Comparison of ENCODE assay signal across 12 mouse cellular contexts in genomic region chr17:15077536-15077935, GRCm38 (mm10). TPM values are rescaled to one million over a fixed set of nuclear protein-coding genes. Genes with fewer than 3 reads are reported as not detected.
DNase-seq lines count a peak whose midpoint lies in the region; ATAC-seq and TF ChIP-seq lines count a peak whose summit lies in the region.
"Had no signal": no experiment of that assay in that cellular context is flagged by ENCODE, and none has a peak within 500 bp of the region (broad histone marks: within the 10 kb centered on the region; RNA-seq: fewer than 3 reads in every experiment).

No protein-coding gene starts in this region.

- no peak overlapping the region for H3K4me2 ChIP-seq in heart, embryonic 12.5 days
- no peak overlapping the region for H3K4me2 ChIP-seq in liver, embryonic 16.5 days (ENCODE audit: low read depth, low read length)

- peaks cover 22% of the 10 kb centered on the region; the same call in 1 of the 2 replicates for H3K27me3 ChIP-seq in heart, embryonic 12.5 days (replicated peaks)
- H3K27me3 ChIP-seq in heart, adult 2 months (ENCODE audit: control insufficient read depth, insufficient read depth, low read length): no peaks in the 10 kb centered on the region
- H3K27me3 ChIP-seq in MEL (ENCODE audit: control insufficient read depth in 1 of 2, insufficient read depth in 2 of 2, low read length in 2 of 2): no peaks in the 10 kb centered on the region
- H3K27me3 ChIP-seq in liver, embryonic 16.5 days (ENCODE audit: control insufficient read depth, insufficient read depth, low read depth, low read length): no peaks in the 10 kb centered on the region

- intact Hi-C loops in heart, adult 2 months (cut with DNase I): no loop called here
- intact Hi-C loops in left cerebral cortex, postnatal 36 days (cut with DNase I): no loop called here

- H3K36me3 ChIP-seq in heart, embryonic 12.5 days: no peaks in the 10 kb centered on the region
- no peaks in the 10 kb centered on the region for H3K36me3 ChIP-seq in heart, adult 2 months (ENCODE audit: control insufficient read depth, insufficient read depth, low read length)
- no peaks in the 10 kb centered on the region for H3K36me3 ChIP-seq in MEL (ENCODE audit: control insufficient read depth in 1 of 2, insufficient read depth in 2 of 2, low read length in 2 of 2)
- no peaks in the 10 kb centered on the region for H3K36me3 ChIP-seq in liver, embryonic 16.5 days (ENCODE audit: control insufficient read depth, insufficient read depth)

- H3K4me1 ChIP-seq in heart, embryonic 12.5 days (replicated peaks): peaks cover 7% of the 10 kb centered on the region; the same call in 1 of the 2 replicates
- H3K4me1 ChIP-seq in heart, adult 2 months (ENCODE audit: control insufficient read depth, insufficient read depth, low read length): no peaks in the 10 kb centered on the region
- peaks cover 6% of the 10 kb centered on the region in 2 experiments; a peak in 1 of 4 replicates for H3K4me1 ChIP-seq in MEL (ENCODE audit: control insufficient read depth in 1 of 2, insufficient read depth in 2 of 2, low read length in 2 of 2)
- H3K4me1 ChIP-seq in liver, embryonic 16.5 days (ENCODE audit: control insufficient read depth, low read depth, low read length): peaks cover 23% of the 10 kb centered on the region

- TF ChIP-seq EP300 in heart, adult 2 months (IDR thresholded peaks at IDR 0.05; ENCODE audit: insufficient read depth, low read depth, low read length): no peak
- TF ChIP-seq EP300 in MEL (IDR thresholded peaks at IDR 0.05; ENCODE audit: low read depth in 1 of 2, low read length in 2 of 2): no peak

- TF ChIP-seq POLR2A in heart, adult 2 months (IDR thresholded peaks at IDR 0.05; ENCODE audit: insufficient read depth, low read depth, low read length): no peak
- no peak for TF ChIP-seq POLR2A in MEL (IDR thresholded peaks at IDR 0.05; ENCODE audit: control insufficient read depth in 1 of 2, insufficient read depth in 1 of 2, low read depth in 1 of 2, low read length in 2 of 2, poor library complexity in 1 of 2)

- no peak for DNase-seq in heart, adult 2 months
- peak; percentile 50 for DNase-seq in MEL (ENCODE audit: low read depth, low spot score)
- DNase-seq in left cerebral cortex, postnatal 36 days (ENCODE audit: low spot score in 2 of 2): no peak
- no peak for DNase-seq in c-Kit-positive CD71-positive TER-119-positive erythroid progenitor cells, embryonic 14.5 days (ENCODE audit: low spot score)
- DNase-seq: heart, adult 18-20 months; thymus, postnatal 4 days had no signal

- no peak overlapping the region for H3K4me3 ChIP-seq in heart, embryonic 12.5 days
- no peak overlapping the region for H3K4me3 ChIP-seq in heart, adult 2 months
- H3K4me3 ChIP-seq in MEL (ENCODE audit: control insufficient read depth in 1 of 2, insufficient read depth in 1 of 2, low read depth in 2 of 2, low read length in 2 of 2): no peak overlapping the region
- H3K4me3 ChIP-seq in liver, embryonic 16.5 days (ENCODE audit: low read depth, low read length): no peak overlapping the region

- H3K9me3 ChIP-seq in heart, embryonic 12.5 days (replicated peaks): no peaks in the 10 kb centered on the region
- H3K9me3 ChIP-seq in MEL (replicated peaks; ENCODE audit: insufficient read depth, low read length): no peaks in the 10 kb centered on the region
- no peaks in the 10 kb centered on the region for H3K9me3 ChIP-seq in liver, embryonic 16.5 days (replicated peaks; ENCODE audit: control insufficient read depth, low read length)

- peak; percentile 57; the same call in 1 of the 2 replicates for ATAC-seq in heart, embryonic 12.5 days (ENCODE audit: insufficient number of reproducible peaks, low FRiP score)
- ATAC-seq in erythroid progenitor cell, adult 5-6 weeks (replicated peaks; ENCODE audit: low FRiP score, poor library complexity, severe bottlenecking): 0 out of 2 replicates have a peak, but pooled peaks have one; percentile 36
- peak; percentile 59 for ATAC-seq in liver, embryonic 16.5 days (ENCODE audit: low read depth)
- ATAC-seq: forebrain, embryonic 16.5 days had no signal

- WGBS in heart, embryonic 12.5 days: 34% methylated on average over 2 of the region's 2 CpGs
- WGBS in heart, adult 2 months: 44% methylated on average over 2 of the region's 2 CpGs
- 15% methylated on average over 2 of the region's 2 CpGs for WGBS in liver, embryonic 16.5 days (ENCODE audit: insufficient replicate concordance)

- H3K27ac ChIP-seq in heart, embryonic 12.5 days (ENCODE audit: poor library complexity, severe bottlenecking): no peak overlapping the region
- no peak overlapping the region for H3K27ac ChIP-seq in heart, adult 2 months
- no peak overlapping the region for H3K27ac ChIP-seq in MEL (ENCODE audit: control insufficient read depth, low read depth, low read length)
- H3K27ac ChIP-seq in liver, embryonic 16.5 days (ENCODE audit: low read length): no peak overlapping the region
- H3K27ac ChIP-seq: macrophage had no signal

- no peak overlapping the region for H3K9ac ChIP-seq in heart, embryonic 12.5 days
- no peak overlapping the region for H3K9ac ChIP-seq in heart, adult 2 months (ENCODE audit: low read depth, low read length)
- no peak overlapping the region for H3K9ac ChIP-seq in MEL (ENCODE audit: control insufficient read depth, low read depth, low read length, poor library complexity, severe bottlenecking)
- no peak overlapping the region for H3K9ac ChIP-seq in liver, embryonic 16.5 days (ENCODE audit: low read depth, low read length)

- TF ChIP-seq RAD21 in MEL (IDR thresholded peaks at IDR 0.05; ENCODE audit: low read depth, low read length): no peak

- no peak for TF ChIP-seq CTCF in heart, adult 2 months (IDR thresholded peaks at IDR 0.05)
- TF ChIP-seq CTCF in MEL (IDR thresholded peaks at IDR 0.05 in 2 of 3, conservative IDR thresholded peaks at IDR 0.05 in 1 of 3; ENCODE audit: control insufficient read depth in 1 of 3, insufficient read depth in 1 of 3, low read depth in 2 of 3, low read length in 3 of 3, poor library complexity in 1 of 3, severe bottlenecking in 1 of 3): no peak

- H3K79me2 ChIP-seq in heart, adult 2 months (replicated peaks; ENCODE audit: control insufficient read depth, insufficient read depth, low read length): no peaks in the 10 kb centered on the region
- no peaks in the 10 kb centered on the region for H3K79me2 ChIP-seq in MEL (ENCODE audit: control insufficient read depth, insufficient read depth, low read length, poor library complexity)

TF ChIP-seq in MEL, 35 proteins besides CTCF, POLR2A, EP300 and RAD21 (continues in another document):
- TF ChIP-seq ELF1 (IDR thresholded peaks at IDR 0.05; ENCODE audit: low read depth, low read length) (no peak), BHLHE40 (IDR thresholded peaks at IDR 0.05; ENCODE audit: borderline replicate concordance, low read depth, low read length) (no peak), GATA1 (IDR thresholded peaks at IDR 0.05; ENCODE audit: low read depth, low read length) (0 out of 2 replicates have a peak, but pooled peaks have one; percentile 19), KAT2A (conservative IDR thresholded peaks at IDR 0.05; ENCODE audit: low read depth, low read length) (no peak), ZNF384 (IDR thresholded peaks at IDR 0.05; ENCODE audit: low read depth, low read length) (no peak), SIN3A (IDR thresholded peaks at IDR 0.05; ENCODE audit: low read length) (peak; percentile 21; the same call in 1 of the 2 replicates), HCFC1 (IDR thresholded peaks at IDR 0.05; ENCODE audit: low read depth, low read length) (no peak), MAZ (IDR thresholded peaks at IDR 0.05; ENCODE audit: low read depth, low read length) (no peak), MYC (IDR thresholded peaks at IDR 0.05; ENCODE audit: low read depth, low read length) (no peak)

RNA-seq across cellular contexts. Expression of gene Gm3448, which starts 36.2 kb away (rescaled TPM):
- 2.4 TPM in 2 replicates for polyA plus RNA-seq in heart, embryonic 12.5 days (2016; fragmentation: Nextera tagmentation; extraction: Ambion mirVana)
- 1 to 10 TPM; 1.0 TPM for total RNA-seq in heart, adult 2 months (2021)
- 0.84 and 1.00 TPM in 2 replicates for polyA plus RNA-seq in heart, adult 2 months (2012; rRNA removed)
- 4.4 and 8.1 TPM in 2 replicates for total RNA-seq in MEL (2012; rRNA removed)
- polyA plus RNA-seq in MEL (2012; ENCODE audit: insufficient read depth in 1 of 2, insufficient read length in 2 of 2, low read depth in 1 of 2, low replicate concordance in 2 of 2, missing spikeins in 1 of 2): 1 to 10 TPM in 1 of 2 experiments, not detected in 1; 1.8 TPM
- 2.2 and 2.9 TPM in 2 replicates for total RNA-seq in erythroid progenitor cell, adult 5-6 weeks (2015; ENCODE audit: low replicate concordance)
- total RNA-seq in erythroid progenitor cell, adult 5-6 weeks (2017; ENCODE audit: low replicate concordance): 2.8 and 11.4 TPM in 2 replicates
- 1.7 and 2.7 TPM in 2 replicates for polyA plus RNA-seq in liver, embryonic 16.5 days (2015; fragmentation: Nextera tagmentation; extraction: Ambion mirVana)
- total RNA-seq in left cerebral cortex, postnatal 36 days (2021): 10 to 100 TPM in 1 of 2 experiments, 1 to 10 TPM in 1; 4.7 to 10.7 TPM

RNA-seq across cellular contexts. Expression of gene Tcte3, which starts 36.2 kb away (rescaled TPM):
- 0.61 TPM in 1 of 2 replicates, not detected in the other for polyA plus RNA-seq in heart, embryonic 12.5 days (2016; fragmentation: Nextera tagmentation; extraction: Ambion mirVana)
- total RNA-seq in heart, adult 2 months (2021): under 1 TPM in 1 of 2 experiments, not detected in 1; 0.52 TPM
- polyA plus RNA-seq in heart, adult 2 months (2012; rRNA removed): 1.6 TPM in 1 of 2 replicates, not detected in the other
- 7.3 and 10.3 TPM in 2 replicates for total RNA-seq in MEL (2012; rRNA removed)
- polyA plus RNA-seq in MEL (2012; ENCODE audit: insufficient read depth in 1 of 2, insufficient read length in 2 of 2, low read depth in 1 of 2, low replicate concordance in 2 of 2, missing spikeins in 1 of 2): 10 to 100 TPM in 1 of 2 experiments, not detected in 1; 13.8 TPM
- total RNA-seq in erythroid progenitor cell, adult 5-6 weeks (2015; ENCODE audit: low replicate concordance): 14.8 TPM in 1 of 2 replicates, not detected in the other
- 4.1 TPM in 1 of 2 replicates, not detected in the other for total RNA-seq in erythroid progenitor cell, adult 5-6 weeks (2017; ENCODE audit: low replicate concordance)
- polyA plus RNA-seq in liver, embryonic 16.5 days (2015; fragmentation: Nextera tagmentation; extraction: Ambion mirVana): 1.5 and 4.6 TPM in 2 replicates
- total RNA-seq in left cerebral cortex, postnatal 36 days (2021): 1 to 10 TPM in 1 of 2 experiments, under 1 TPM in 1; 0.54 to 1.9 TPM
- polyA plus RNA-seq: forebrain, embryonic 16.5 days; limb, embryonic 14.5 days; macrophage had no signal

RNA-seq across cellular contexts. Expression of gene Ermard, which starts 36.5 kb away (rescaled TPM):
- 61.2 and 62.7 TPM in 2 replicates for polyA plus RNA-seq in heart, embryonic 12.5 days (2016; fragmentation: Nextera tagmentation; extraction: Ambion mirVana)
- 10 to 100 TPM; 23.6 to 25.8 TPM for total RNA-seq in heart, adult 2 months (2021)
- polyA plus RNA-seq in heart, adult 2 months (2012; rRNA removed): 34.4 and 38.6 TPM in 2 replicates
- total RNA-seq in MEL (2012; rRNA removed): 27.6 and 28.2 TPM in 2 replicates
- 10 to 100 TPM in 1 of 2 experiments, not detected in 1; 47.0 TPM for polyA plus RNA-seq in MEL (2012; ENCODE audit: insufficient read depth in 1 of 2, insufficient read length in 2 of 2, low read depth in 1 of 2, low replicate concordance in 2 of 2, missing spikeins in 1 of 2)
- 90.5 and 91.5 TPM in 2 replicates for total RNA-seq in erythroid progenitor cell, adult 5-6 weeks (2015; ENCODE audit: low replicate concordance)
- 43.6 and 72.8 TPM in 2 replicates for total RNA-seq in erythroid progenitor cell, adult 5-6 weeks (2017; ENCODE audit: low replicate concordance)
- polyA plus RNA-seq in liver, embryonic 16.5 days (2015; fragmentation: Nextera tagmentation; extraction: Ambion mirVana): 26.8 and 27.5 TPM in 2 replicates
- 10 to 100 TPM; 30.1 to 60.5 TPM for total RNA-seq in left cerebral cortex, postnatal 36 days (2021)
